In genomic region chr15:80217476-80217875, GRCm38 (mm10) we compare ENCODE assay signal across 21 mouse cellular contexts. TPM values are rescaled to one million over a fixed set of nuclear protein-coding genes. Genes with fewer than 3 reads are reported as not detected.
"Had no signal": no experiment of that assay in that cellular context is flagged by ENCODE, and none has a peak within 500 bp of the region (broad histone marks: within the 10 kb centered on the region; RNA-seq: fewer than 3 reads in every experiment).

No protein-coding gene starts in this region.

- H3K4me3 ChIP-seq: limb, embryonic 12.5 days; limb, embryonic 15.5 days; midbrain, embryonic 10.5 days; neural tube, embryonic 12.5 days; neural tube, embryonic 15.5 days; stomach, embryonic 15.5 days had no signal

- H3K27ac ChIP-seq: limb, embryonic 12.5 days; limb, embryonic 15.5 days; liver, embryonic 14.5 days; midbrain, embryonic 10.5 days; neural tube, embryonic 12.5 days; neural tube, embryonic 15.5 days; stomach, embryonic 15.5 days had no signal

- H3K4me1 ChIP-seq: limb, embryonic 15.5 days; neural tube, embryonic 12.5 days had no signal

- DNase-seq: kidney, adult 9 months; kidney, postnatal 14 days; kidney, postnatal 4 days; left cerebral cortex, postnatal 4 days; liver, postnatal 0 days; lung, embryonic 14.5 days; midbrain, embryonic 14.5 days; right cerebral cortex, postnatal 25 days; spleen, adult 18-20 months; thymus, postnatal 25 days had no signal

RNA-seq across cellular contexts. Expression of gene AC140267.1, which starts 18.2 kb away (rescaled TPM):
- polyA plus RNA-seq: limb, embryonic 15.5 days; liver, embryonic 11.5 days; liver, embryonic 14.5 days; liver, postnatal 0 days; lung, embryonic 14.5 days; lung, postnatal 0 days; neural tube, embryonic 15.5 days; stomach, embryonic 15.5 days; thymus, postnatal 0 days; urinary bladder, adult 2 months had no signal
